Mouse (Mus musculus): ENCODE results near the gene Abhd6. TPM values are rescaled to one million over a fixed set of nuclear protein-coding genes. Genes with fewer than 3 reads are reported as not detected.

Gene Abhd6
- polyA plus RNA-seq, 1 experiment from 2014 or later: 15.1 TPM

DNA sequence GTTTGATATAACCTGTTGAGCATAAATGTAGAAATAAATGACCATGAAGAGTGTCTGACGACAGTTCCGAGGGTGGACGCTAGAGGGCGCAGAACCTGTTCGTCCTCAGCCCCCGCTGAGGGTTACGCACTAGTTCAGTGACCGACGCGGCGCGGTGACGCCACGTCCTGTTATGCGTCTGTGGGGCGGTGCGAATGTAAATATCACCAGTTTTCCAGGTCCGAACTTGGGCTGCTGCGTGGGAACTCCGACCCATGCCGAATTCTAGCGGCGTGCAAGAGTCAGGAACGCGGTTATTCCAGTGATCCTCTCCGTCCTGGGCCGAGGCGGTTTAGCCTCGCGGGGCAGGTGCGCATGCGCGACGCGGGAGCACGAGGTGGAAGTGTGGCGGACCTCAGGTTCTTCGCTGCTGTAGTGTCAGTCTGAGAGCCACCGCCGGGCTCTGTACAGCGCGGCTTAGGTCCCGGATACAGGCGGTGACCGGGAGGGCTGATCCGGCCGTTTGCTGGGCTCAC lies 77.5 kb downstream of the Abhd6 start, which contains the start of gene Rpp14:
Gene Rpp14 (plus strand): TSS at position 203 of the 515 bp plus-strand sequence.
- under 1% methylated on average over 47 of the region's 47 CpGs for WGBS
- peak; percentile 99 for DNase-seq

DNA sequence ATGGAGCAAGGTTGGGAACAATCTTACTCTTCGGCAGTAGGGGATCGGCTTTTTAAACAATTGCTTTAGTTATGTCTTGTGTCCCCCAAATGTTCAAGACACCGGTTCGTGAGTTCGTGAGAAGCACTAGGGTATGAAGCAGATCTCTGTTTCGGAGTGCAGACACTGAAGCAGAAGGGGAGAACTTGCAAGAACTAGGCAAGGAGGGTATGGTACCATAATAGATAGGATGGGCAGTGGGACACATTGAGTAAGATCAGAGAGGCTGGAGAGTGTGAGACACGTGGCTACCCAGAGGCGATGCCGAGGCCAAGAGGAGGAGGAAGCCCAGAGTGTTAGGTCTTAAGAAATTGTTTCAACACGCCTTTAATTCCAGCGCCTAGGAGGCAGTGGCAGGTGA lies 78.0 kb downstream of the Abhd6 start:
- Histone ChIP-seq H3K4me1 (ENCODE audit: insufficient read depth) (no peaks in the 10 kb centered on the region), H3K27me3 (ENCODE audit: insufficient read depth, low read length) (no peaks in the 10 kb centered on the region), H3K27ac (ENCODE audit: low read depth) (peak overlapping the region; percentile 97), H3K4me3 (ENCODE audit: low read depth, low read length) (peak overlapping the region; percentile 61), H3K9ac (peak overlapping the region; percentile 70), H3K4me2 (peak overlapping the region; percentile 74), H3K36me3 (ENCODE audit: insufficient read depth) (peaks cover 27% of the 10 kb centered on the region), H3K9me3 (ENCODE audit: low read depth, low read length) (no peaks in the 10 kb centered on the region)
- ATAC-seq (ENCODE audit: insufficient read depth) (peak; percentile 52), DNase-seq (peak; percentile 45)
- 3% methylated on average over 11 of the region's 11 CpGs for WGBS
- no peak for TF ChIP-seq CTCF (IDR thresholded peaks at IDR 0.05; ENCODE audit: low read depth)

More for the DNA sequence above, 77.5 kb downstream of the Abhd6 start, which contains the start of gene Rpp14:
- no peaks in the 10 kb centered on the region for H3K27me3 ChIP-seq (ENCODE audit: insufficient read depth, low read length)
- H3K4me2 ChIP-seq: peak within 1 kb of the TSS; percentile 74
- H3K9me3 ChIP-seq (ENCODE audit: low read depth, low read length): no peaks in the 10 kb centered on the region
- H3K4me1 ChIP-seq (ENCODE audit: insufficient read depth): no peaks in the 10 kb centered on the region
- ATAC-seq (ENCODE audit: insufficient read depth): peak; percentile 97
- peak within 1 kb of the TSS; percentile 97 for H3K27ac ChIP-seq (ENCODE audit: low read depth)
- H3K9ac ChIP-seq: peak within 1 kb of the TSS; percentile 70
- peak within 1 kb of the TSS; percentile 61 for H3K4me3 ChIP-seq (ENCODE audit: low read depth, low read length)
- peaks cover 22% of the 10 kb centered on the region for H3K36me3 ChIP-seq (ENCODE audit: insufficient read depth)
- TF ChIP-seq CTCF (IDR thresholded peaks at IDR 0.05; ENCODE audit: low read depth): peak; percentile 98

DNA sequence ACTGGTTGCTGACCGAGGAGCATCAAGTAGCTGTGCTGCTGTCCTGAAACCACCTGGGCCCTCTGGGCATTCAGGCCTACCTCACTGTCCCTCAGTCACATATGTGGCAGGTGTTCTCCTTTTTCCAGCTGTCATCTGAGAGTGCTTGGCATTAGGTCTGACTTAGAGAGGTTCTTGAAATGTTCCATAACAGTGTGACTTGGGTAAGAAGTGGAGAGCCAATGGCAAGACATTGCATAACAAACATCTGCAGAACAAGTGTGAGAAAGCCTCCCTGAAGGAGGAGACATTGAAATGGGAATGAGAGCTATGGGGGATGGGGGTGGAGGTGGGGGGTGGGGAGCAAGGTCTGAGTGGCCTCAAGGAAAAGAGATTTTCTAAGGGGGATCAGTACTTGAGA lies 80.2 kb downstream of the Abhd6 start:
- Histone ChIP-seq H3K4me3 (ENCODE audit: low read depth, low read length) (no peak overlapping the region), H3K27ac (ENCODE audit: low read depth) (no peak overlapping the region), H3K27me3 (ENCODE audit: insufficient read depth, low read length) (no peaks in the 10 kb centered on the region), H3K4me1 (ENCODE audit: insufficient read depth) (no peaks in the 10 kb centered on the region), H3K36me3 (ENCODE audit: insufficient read depth) (peaks cover 46% of the 10 kb centered on the region), H3K4me2 (no peak overlapping the region), H3K9me3 (ENCODE audit: low read depth, low read length) (no peaks in the 10 kb centered on the region), H3K9ac (no peak overlapping the region)
- DNase-seq (no peak), ATAC-seq (ENCODE audit: insufficient read depth) (no peak)
- no peak for TF ChIP-seq CTCF (IDR thresholded peaks at IDR 0.05; ENCODE audit: low read depth)
- WGBS: 88% methylated on average over 1 of the region's 1 CpGs

DNA sequence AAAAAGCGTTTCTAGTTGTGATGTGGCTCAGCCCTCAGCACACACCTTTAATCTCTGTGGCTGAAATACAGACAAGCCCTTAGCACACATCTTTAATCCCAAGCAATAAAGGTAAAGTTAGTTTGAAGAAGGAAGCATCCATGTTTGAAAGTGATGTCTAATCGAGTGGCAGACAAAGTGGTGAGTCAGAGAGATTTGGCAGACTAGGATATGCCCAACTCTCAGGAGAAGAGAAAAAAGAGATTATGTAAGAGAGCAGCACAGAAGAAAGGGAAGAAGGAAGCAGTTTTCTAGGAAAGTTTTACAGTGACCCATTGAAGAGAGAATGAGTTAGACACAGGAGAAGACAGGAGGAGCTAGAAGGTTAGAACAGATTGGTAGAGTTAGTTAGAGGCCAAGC lies 86.3 kb downstream of the Abhd6 start:
- no peak for ATAC-seq (ENCODE audit: insufficient read depth)
- Histone ChIP-seq H3K9me3 (ENCODE audit: low read depth, low read length) (no peaks in the 10 kb centered on the region), H3K4me2 (no peak overlapping the region), H3K4me3 (ENCODE audit: low read depth, low read length) (no peak overlapping the region), H3K27ac (ENCODE audit: low read depth) (no peak overlapping the region), H3K36me3 (ENCODE audit: insufficient read depth) (peaks cover 70% of the 10 kb centered on the region), H3K9ac (no peak overlapping the region), H3K27me3 (ENCODE audit: insufficient read depth, low read length) (no peaks in the 10 kb centered on the region), H3K4me1 (ENCODE audit: insufficient read depth) (no peaks in the 10 kb centered on the region)
- no peak for DNase-seq
- no peak for TF ChIP-seq CTCF (IDR thresholded peaks at IDR 0.05; ENCODE audit: low read depth)
- WGBS: 90% methylated on average over 2 of the region's 2 CpGs

DNA sequence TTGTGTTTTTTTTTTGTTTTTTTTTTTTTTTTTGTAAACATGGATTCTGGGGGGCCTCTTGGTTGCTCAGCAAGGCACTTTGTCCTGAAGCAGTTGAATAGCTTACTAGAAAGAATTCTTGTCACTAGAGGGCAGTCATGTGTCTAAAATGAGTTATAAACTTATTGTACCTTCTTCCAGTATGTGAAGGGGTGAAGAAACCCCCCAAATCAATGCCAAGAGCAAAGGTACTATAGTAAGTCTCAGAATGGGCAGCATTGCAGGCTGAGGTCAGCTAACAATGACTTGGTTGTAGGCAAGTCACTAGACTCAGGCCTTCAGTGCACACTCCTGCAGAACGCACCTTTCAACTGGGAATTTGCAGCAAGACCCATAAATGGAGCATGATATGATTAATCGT lies 89.9 kb downstream of the Abhd6 start:
- DNase-seq (peak; percentile 91), ATAC-seq (ENCODE audit: insufficient read depth) (no peak)
- WGBS: 84% methylated on average over 2 of the region's 2 CpGs
- H3K4me1 ChIP-seq (ENCODE audit: insufficient read depth): peaks cover 4% of the 10 kb centered on the region
- no peak overlapping the region for H3K9ac ChIP-seq
- H3K9me3 ChIP-seq (ENCODE audit: low read depth, low read length): no peaks in the 10 kb centered on the region
- no peak overlapping the region for H3K4me2 ChIP-seq
- TF ChIP-seq CTCF (IDR thresholded peaks at IDR 0.05; ENCODE audit: low read depth): peak; percentile 50
- H3K4me3 ChIP-seq (ENCODE audit: low read depth, low read length): no peak overlapping the region
- H3K36me3 ChIP-seq (ENCODE audit: insufficient read depth): peaks cover 37% of the 10 kb centered on the region
- no peaks in the 10 kb centered on the region for H3K27me3 ChIP-seq (ENCODE audit: insufficient read depth, low read length)
- no peak overlapping the region for H3K27ac ChIP-seq (ENCODE audit: low read depth)

DNA sequence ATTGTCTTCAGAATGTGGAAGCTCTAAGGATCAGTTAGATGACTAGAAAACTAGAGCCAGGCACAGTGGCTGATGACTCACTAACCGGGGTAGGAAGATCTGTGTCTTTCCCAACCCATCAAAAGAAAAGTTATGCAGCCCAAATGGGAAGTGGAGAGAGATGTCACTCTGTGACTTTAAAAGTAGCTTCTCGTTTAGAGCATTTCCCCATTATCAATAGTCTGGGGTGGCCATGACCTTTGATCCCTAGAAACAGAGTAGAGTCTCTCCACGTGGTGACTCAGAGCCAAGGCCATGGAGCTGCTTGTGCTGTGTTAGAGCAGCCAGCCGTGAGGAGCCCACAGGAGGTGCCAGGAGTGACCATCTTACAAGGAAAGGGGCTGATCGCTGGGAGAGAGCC lies 90.7 kb downstream of the Abhd6 start:
- H3K36me3 ChIP-seq (ENCODE audit: insufficient read depth): peaks cover 32% of the 10 kb centered on the region
- H3K9me3 ChIP-seq (ENCODE audit: low read depth, low read length): no peaks in the 10 kb centered on the region
- DNase-seq (no peak), ATAC-seq (ENCODE audit: insufficient read depth) (no peak)
- H3K4me3 ChIP-seq (ENCODE audit: low read depth, low read length): no peak overlapping the region
- 58% methylated on average over 5 of the region's 5 CpGs for WGBS
- H3K27me3 ChIP-seq (ENCODE audit: insufficient read depth, low read length): no peaks in the 10 kb centered on the region
- no peak overlapping the region for H3K9ac ChIP-seq
- H3K4me2 ChIP-seq: no peak overlapping the region
- peaks cover 4% of the 10 kb centered on the region for H3K4me1 ChIP-seq (ENCODE audit: insufficient read depth)
- no peak for TF ChIP-seq CTCF (IDR thresholded peaks at IDR 0.05; ENCODE audit: low read depth)
- H3K27ac ChIP-seq (ENCODE audit: low read depth): no peak overlapping the region

DNA sequence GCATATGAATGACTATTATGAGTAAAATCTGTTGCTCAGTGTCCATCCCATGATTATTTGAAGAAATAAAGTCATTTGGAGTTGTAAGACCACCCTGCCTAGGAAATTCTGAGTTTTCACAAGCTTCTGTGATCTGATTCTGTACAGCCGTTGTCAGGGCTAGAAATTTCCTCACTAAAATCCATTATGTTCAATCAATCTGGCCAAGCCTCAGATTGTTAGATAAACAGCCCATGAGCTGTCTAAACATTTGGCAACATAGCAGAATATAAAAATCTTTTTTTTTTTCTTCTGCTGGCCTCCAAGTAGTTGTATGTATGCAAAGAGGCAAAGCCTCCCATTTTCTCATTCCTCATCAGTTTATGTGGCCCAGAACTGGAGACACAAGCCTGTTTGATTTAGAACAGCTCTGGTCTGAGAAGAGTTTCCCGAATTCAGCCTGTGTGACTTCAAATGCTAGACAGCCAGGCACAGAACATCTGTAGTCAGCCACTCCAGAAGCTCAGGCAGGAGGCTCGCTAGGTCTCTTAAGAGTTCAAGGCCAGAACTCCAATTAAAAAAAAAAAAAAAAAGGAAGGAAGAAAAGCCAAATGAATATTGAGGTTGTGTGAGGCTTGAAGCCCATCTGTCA lies 92.3 kb downstream of the Abhd6 start:
- Histone ChIP-seq H3K4me1 (ENCODE audit: insufficient read depth) (peaks cover 9% of the 10 kb centered on the region), H3K9me3 (ENCODE audit: low read depth, low read length) (no peaks in the 10 kb centered on the region), H3K9ac (no peak overlapping the region), H3K27me3 (ENCODE audit: insufficient read depth, low read length) (no peaks in the 10 kb centered on the region), H3K4me3 (ENCODE audit: low read depth, low read length) (no peak overlapping the region), H3K27ac (ENCODE audit: low read depth) (peak overlapping the region; percentile 74), H3K4me2 (no peak overlapping the region), H3K36me3 (ENCODE audit: insufficient read depth) (peaks cover 16% of the 10 kb centered on the region)
- DNase-seq (peak; percentile 84), ATAC-seq (ENCODE audit: insufficient read depth) (peak; percentile 55)
- TF ChIP-seq CTCF (IDR thresholded peaks at IDR 0.05; ENCODE audit: low read depth): no peak
- WGBS: 29% methylated on average over 3 of the region's 3 CpGs
